Mouse (Mus musculus): ENCODE measurements around the gene Pard3. TPM values are rescaled to one million over a fixed set of nuclear protein-coding genes. Genes with fewer than 3 reads are reported as not detected.

The Pard3 gene
- total and polyA plus RNA-seq, 2 experiments from 2014 or later: 11.9 to 29.7 TPM

- no peak for TF ChIP-seq CTCF (IDR thresholded peaks at IDR 0.05)
- H3K27ac ChIP-seq (ENCODE audit: low read depth, low read length): no peak overlapping the region
- WGBS: 62% methylated on average over 5 of the region's 5 CpGs
- no peak overlapping the region for H3K4me3 ChIP-seq (ENCODE audit: low read depth, low read length)
- H3K4me1 ChIP-seq (ENCODE audit: insufficient read depth, low read length): no peaks in the 10 kb centered on the region; the same call in 1 of the 2 replicates
- H3K27me3 ChIP-seq (ENCODE audit: insufficient read depth, low read length): no peaks in the 10 kb centered on the region
- no peak overlapping the region for H3K4me2 ChIP-seq (ENCODE audit: low read depth, low read length, poor library complexity, severe bottlenecking)
- no peaks in the 10 kb centered on the region for H3K36me3 ChIP-seq (ENCODE audit: insufficient read depth, low read length)
- ATAC-seq (ENCODE audit: low FRiP score) (no peak), DNase-seq (ENCODE audit: low spot score) (no peak)
- no peaks in the 10 kb centered on the region for H3K9me3 ChIP-seq (ENCODE audit: low read length)
- no peak overlapping the region for H3K9ac ChIP-seq (replicated peaks; ENCODE audit: low read length, poor library complexity, severe bottlenecking)
Observed at GRCm38 (mm10) chr8:127485618-127486017, 421.9 kb downstream of the Pard3 start.

GRCm38 (mm10) chr8:127491963-127492362 lies 428.3 kb downstream of the Pard3 start:
- ATAC-seq (ENCODE audit: low FRiP score): no peak
- DNase-seq (ENCODE audit: low spot score): no peak
- WGBS: 65% methylated on average over 6 of the region's 6 CpGs

GRCm38 (mm10) chr8:127495226-127495780 lies 431.6 kb downstream of the Pard3 start:
- H3K4me3 ChIP-seq (ENCODE audit: low read depth, low read length): no peak overlapping the region
- H3K4me1 ChIP-seq (ENCODE audit: insufficient read depth, low read length): peaks cover 8% of the 10 kb centered on the region; the same call in 1 of the 2 replicates
- no peaks in the 10 kb centered on the region for H3K36me3 ChIP-seq (ENCODE audit: insufficient read depth, low read length)
- no peak overlapping the region for H3K9ac ChIP-seq (replicated peaks; ENCODE audit: low read length, poor library complexity, severe bottlenecking)
- H3K4me2 ChIP-seq (ENCODE audit: low read depth, low read length, poor library complexity, severe bottlenecking): no peak overlapping the region
- TF ChIP-seq CTCF (IDR thresholded peaks at IDR 0.05): no peak
- peak; percentile 24 for DNase-seq (ENCODE audit: low spot score)
- ATAC-seq (ENCODE audit: low FRiP score): no peak
- no peaks in the 10 kb centered on the region for H3K9me3 ChIP-seq (ENCODE audit: low read length)
- H3K27ac ChIP-seq (ENCODE audit: low read depth, low read length): no peak overlapping the region
- no peaks in the 10 kb centered on the region for H3K27me3 ChIP-seq (ENCODE audit: insufficient read depth, low read length)
- 68% methylated on average over 4 of the region's 4 CpGs for WGBS

More at GRCm38 (mm10) chr8:127491963-127492362, 428.3 kb downstream of the Pard3 start:
- H3K27ac ChIP-seq (ENCODE audit: low read depth, low read length): no peak overlapping the region
- H3K4me2 ChIP-seq (ENCODE audit: low read depth, low read length, poor library complexity, severe bottlenecking): no peak overlapping the region
- no peaks in the 10 kb centered on the region for H3K27me3 ChIP-seq (ENCODE audit: insufficient read depth, low read length)
- H3K9ac ChIP-seq (replicated peaks; ENCODE audit: low read length, poor library complexity, severe bottlenecking): no peak overlapping the region
- no peak for TF ChIP-seq CTCF (IDR thresholded peaks at IDR 0.05)
- no peak overlapping the region for H3K4me3 ChIP-seq (ENCODE audit: low read depth, low read length)
- no peaks in the 10 kb centered on the region; the same call in 1 of the 2 replicates for H3K4me1 ChIP-seq (ENCODE audit: insufficient read depth, low read length)
- no peaks in the 10 kb centered on the region for H3K9me3 ChIP-seq (ENCODE audit: low read length)
- H3K36me3 ChIP-seq (ENCODE audit: insufficient read depth, low read length): no peaks in the 10 kb centered on the region

GRCm38 (mm10) chr8:127498997-127499719 lies 435.5 kb downstream of the Pard3 start:
- Histone ChIP-seq H3K4me1 (ENCODE audit: insufficient read depth, low read length) (peaks cover 11% of the 10 kb centered on the region; the same call in 1 of the 2 replicates), H3K27me3 (ENCODE audit: insufficient read depth, low read length) (no peaks in the 10 kb centered on the region), H3K4me3 (ENCODE audit: low read depth, low read length) (no peak overlapping the region), H3K27ac (ENCODE audit: low read depth, low read length) (peak overlapping the region; percentile 26; the same call in 1 of the 2 replicates), H3K36me3 (ENCODE audit: insufficient read depth, low read length) (no peaks in the 10 kb centered on the region), H3K4me2 (ENCODE audit: low read depth, low read length, poor library complexity, severe bottlenecking) (no peak overlapping the region), H3K9ac (replicated peaks; ENCODE audit: low read length, poor library complexity, severe bottlenecking) (0 out of 2 replicates have a peak overlapping the region, but pooled peaks have one; percentile 8), H3K9me3 (ENCODE audit: low read length) (no peaks in the 10 kb centered on the region)
- no peak for ATAC-seq (ENCODE audit: low FRiP score)
- DNase-seq (ENCODE audit: low spot score): no peak
- 19% methylated on average over 13 of the region's 13 CpGs for WGBS
- TF ChIP-seq CTCF (IDR thresholded peaks at IDR 0.05): no peak

- DNase-seq (ENCODE audit: low spot score) (no peak), ATAC-seq (ENCODE audit: low FRiP score) (no peak)
- no peaks in the 10 kb centered on the region for H3K9me3 ChIP-seq (ENCODE audit: low read length)
- peaks cover 11% of the 10 kb centered on the region; the same call in 1 of the 2 replicates for H3K4me1 ChIP-seq (ENCODE audit: insufficient read depth, low read length)
- H3K4me2 ChIP-seq (ENCODE audit: low read depth, low read length, poor library complexity, severe bottlenecking): peak overlapping the region; percentile 7
- no peaks in the 10 kb centered on the region for H3K27me3 ChIP-seq (ENCODE audit: insufficient read depth, low read length)
- no peak overlapping the region for H3K9ac ChIP-seq (replicated peaks; ENCODE audit: low read length, poor library complexity, severe bottlenecking)
- WGBS: 36% methylated on average over 13 of the region's 13 CpGs
- H3K36me3 ChIP-seq (ENCODE audit: insufficient read depth, low read length): no peaks in the 10 kb centered on the region
- H3K27ac ChIP-seq (ENCODE audit: low read depth, low read length): peak overlapping the region; percentile 38
- no peak overlapping the region for H3K4me3 ChIP-seq (ENCODE audit: low read depth, low read length)
- no peak for TF ChIP-seq CTCF (IDR thresholded peaks at IDR 0.05)
Observed at GRCm38 (mm10) chr8:127499720-127500114, 436.0 kb downstream of the Pard3 start.

GRCm38 (mm10) chr8:127500206-127500605 lies 436.5 kb downstream of the Pard3 start:
- no peak overlapping the region for H3K4me3 ChIP-seq (ENCODE audit: low read depth, low read length)
- no peak for DNase-seq (ENCODE audit: low spot score)
- peak overlapping the region; percentile 7; the same call in 1 of the 2 replicates for H3K4me2 ChIP-seq (ENCODE audit: low read depth, low read length, poor library complexity, severe bottlenecking)
- H3K36me3 ChIP-seq (ENCODE audit: insufficient read depth, low read length): no peaks in the 10 kb centered on the region
- H3K27ac ChIP-seq (ENCODE audit: low read depth, low read length): peak overlapping the region; percentile 38
- no peak for TF ChIP-seq CTCF (IDR thresholded peaks at IDR 0.05)
- H3K9me3 ChIP-seq (ENCODE audit: low read length): no peaks in the 10 kb centered on the region
- WGBS: 14% methylated on average over 7 of the region's 7 CpGs
- ATAC-seq (ENCODE audit: low FRiP score): no peak
- no peak overlapping the region for H3K9ac ChIP-seq (replicated peaks; ENCODE audit: low read length, poor library complexity, severe bottlenecking)
- H3K4me1 ChIP-seq (ENCODE audit: insufficient read depth, low read length): peaks cover 11% of the 10 kb centered on the region; the same call in 1 of the 2 replicates
- H3K27me3 ChIP-seq (ENCODE audit: insufficient read depth, low read length): no peaks in the 10 kb centered on the region

Data from midbrain, postnatal 0 days (tissue).